Mouse (Mus musculus) E14TG2a.4 (cell line): ENCODE measurements around the gene Mettl18.

Experiments
- CTCF ChIP-seq: conservative IDR thresholded peaks from 2 replicates; pipeline ENCODE4 v1.5.1; 2014; ENCODE audit warnings: low read length
- NANOG ChIP-seq: IDR thresholded peaks from 2 replicates; pipeline ENCODE4 v1.6.1; 2014; ENCODE audit warnings: borderline replicate concordance, low read length, mixed read lengths

GRCm38 (mm10) chr1:163992371-163992770 lies 2.3 kb upstream of the Mettl18 start:
- TF ChIP-seq CTCF = no peak
- TF ChIP-seq NANOG = no peak
